Mouse (Mus musculus) intestine, postnatal 0 days (tissue): ENCODE results near the gene Rnf135. TPM values are rescaled to one million over a fixed set of nuclear protein-coding genes. Genes with fewer than 3 reads are reported as not detected.

Experiments
- ATAC-seq: fragments of 200-750 bp; cut with Nextera tagmentation; 2 replicates; pipeline ENCODE4 v1.8.0; 2017; ENCODE audit warnings: mild to moderate bottlenecking, moderate TSS enrichment, moderate library complexity
- H3K27ac ChIP-seq: fragments of 300-500 bp; sonication (generic); 2 replicates; pipeline ENCODE4 v1.5.1; 2014; ENCODE audit warnings: mild to moderate bottlenecking, low read depth, low read length, moderate library complexity
- H3K27me3 ChIP-seq: fragments of 300-500 bp; sonication (generic); replicated peaks from 2 replicates; pipeline ENCODE4 v1.6.1; 2014; ENCODE audit warnings: low read length, mixed read lengths; ENCODE audit not compliant: control insufficient read depth, insufficient read depth
- H3K36me3 ChIP-seq: fragments of 300-500 bp; sonication (generic); 2 replicates; pipeline ENCODE4 v1.6.1; 2014; ENCODE audit warnings: mild to moderate bottlenecking, moderate library complexity; ENCODE audit not compliant: control insufficient read depth, insufficient read depth
- H3K4me1 ChIP-seq: fragments of 300-500 bp; sonication (generic); replicated peaks from 2 replicates; pipeline ENCODE4 v1.6.1; 2014; ENCODE audit warnings: antibody characterized with exemption, low read length, mixed read lengths; ENCODE audit not compliant: control insufficient read depth, insufficient read depth
- H3K4me2 ChIP-seq: fragments of 300-500 bp; sonication (generic); replicated peaks from 2 replicates; pipeline ENCODE4 v1.6.1; 2014; ENCODE audit warnings: low read depth, mild to moderate bottlenecking, moderate library complexity
- H3K4me3 ChIP-seq: fragments of 300-500 bp; sonication (generic); 2 replicates; pipeline ENCODE4 v1.5.1; 2014; ENCODE audit warnings: low read depth, low read length
- H3K9ac ChIP-seq: fragments of 300-500 bp; sonication (generic); 2 replicates; pipeline ENCODE4 v1.6.1; 2014; ENCODE audit warnings: mild to moderate bottlenecking, low read depth, low read length
- H3K9me3 ChIP-seq: fragments of 300-500 bp; sonication (generic); 2 replicates; pipeline ENCODE4 v1.6.1; 2016; ENCODE audit warnings: mixed run types; ENCODE audit not compliant: control insufficient read depth
- CTCF ChIP-seq: sonication (generic); IDR thresholded peaks from 2 replicates; pipeline ENCODE4 v1.5.1; 2016; ENCODE audit warnings: low read depth, mild to moderate bottlenecking, control low read depth, antibody characterized with exemption, moderate library complexity
- WGBS: fragments of 180-500 bp; shearing (Covaris S2); extraction: QIAGEN DNeasy Blood & Tissue Kit; methylation state at CpG from one replicate; pipeline ENCODE4 v1.1.7; 2014; 5-methylcytosine and 5-hydroxymethylcytosine counted together
- polyA plus RNA-seq: library from polyadenylated mRNA; unstranded; fragments of >200 nt; fragmentation: Nextera tagmentation; extraction: Ambion mirVana; gene quantifications from 2 replicates; pipeline ENCODE4 v1.2.1, GENCODE M21; 2015

The Rnf135 gene
- polyA plus RNA-seq, 1 experiment from 2014 or later = 8.9 TPM

- Histone ChIP-seq H3K9me3 (no peaks in the 10 kb centered on the region), H3K27ac (no peak overlapping the region), H3K4me1 (no peaks in the 10 kb centered on the region), H3K27me3 (0 out of 2 replicates have a peak, but pooled peaks cover 2% of the 10 kb centered on the region), H3K4me3 (no peak overlapping the region), H3K9ac (no peak overlapping the region), H3K36me3 (no peaks in the 10 kb centered on the region), H3K4me2 (no peak overlapping the region)
- WGBS = 44% methylated on average over 5 of the region's 5 CpGs
- no peak for ATAC-seq
- no peak for TF ChIP-seq CTCF
Observed at GRCm38 (mm10) chr11:80150566-80150965, 33.1 kb upstream of the Rnf135 start.

GRCm38 (mm10) chr11:80151541-80151940 lies 32.1 kb upstream of the Rnf135 start:
- Histone ChIP-seq H3K36me3 (no peaks in the 10 kb centered on the region), H3K4me3 (no peak overlapping the region), H3K9ac (no peak overlapping the region), H3K27me3 (0 out of 2 replicates have a peak, but pooled peaks cover 2% of the 10 kb centered on the region), H3K4me2 (no peak overlapping the region), H3K9me3 (no peaks in the 10 kb centered on the region), H3K27ac (no peak overlapping the region), H3K4me1 (no peaks in the 10 kb centered on the region; the same call in 1 of the 2 replicates)
- ATAC-seq = no peak
- TF ChIP-seq CTCF = no peak
- 49% methylated on average over 2 of the region's 2 CpGs for WGBS

GRCm38 (mm10) chr11:80152376-80152775 lies 31.3 kb upstream of the Rnf135 start:
- 60% methylated on average over 8 of the region's 8 CpGs for WGBS
- TF ChIP-seq CTCF = no peak
- no peaks in the 10 kb centered on the region for H3K36me3 ChIP-seq
- no peak overlapping the region for H3K9ac ChIP-seq
- H3K4me3 ChIP-seq = no peak overlapping the region
- H3K27me3 ChIP-seq = 0 out of 2 replicates have a peak, but pooled peaks cover 2% of the 10 kb centered on the region
- no peak overlapping the region for H3K4me2 ChIP-seq
- H3K27ac ChIP-seq = no peak overlapping the region
- H3K4me1 ChIP-seq = no peaks in the 10 kb centered on the region; the same call in 1 of the 2 replicates
- H3K9me3 ChIP-seq = no peaks in the 10 kb centered on the region
- no peak for ATAC-seq

GRCm38 (mm10) chr11:80153857-80154495 lies 29.7 kb upstream of the Rnf135 start, which contains the start of gene Adap2:
Adap2 (plus strand) TSS chr11:80154105.
- H3K4me1 ChIP-seq = no peaks in the 10 kb centered on the region; the same call in 1 of the 2 replicates
- H3K36me3 ChIP-seq = no peaks in the 10 kb centered on the region
- H3K27me3 ChIP-seq = 0 out of 2 replicates have a peak, but pooled peaks cover 2% of the 10 kb centered on the region
- peak; percentile 91 for ATAC-seq
- H3K27ac ChIP-seq = peak within 1 kb of the TSS; percentile 64; the same call in 1 of the 2 replicates
- H3K4me2 ChIP-seq = peak within 1 kb of the TSS; percentile 91
- H3K9ac ChIP-seq = peak within 1 kb of the TSS; percentile 74
- TF ChIP-seq CTCF = peak; percentile 26; the same call in 1 of the 2 replicates
- WGBS = 1% methylated on average over 46 of the region's 47 CpGs
- H3K4me3 ChIP-seq = peak within 1 kb of the TSS; percentile 71
- no peaks in the 10 kb centered on the region for H3K9me3 ChIP-seq

- no peak for TF ChIP-seq CTCF
- peak overlapping the region; percentile 91 for H3K4me2 ChIP-seq
- 0 out of 2 replicates have a peak, but pooled peaks cover 2% of the 10 kb centered on the region for H3K27me3 ChIP-seq
- H3K9ac ChIP-seq = peak overlapping the region; percentile 74
- peak overlapping the region; percentile 64; the same call in 1 of the 2 replicates for H3K27ac ChIP-seq
- H3K4me3 ChIP-seq = peak overlapping the region; percentile 71
- H3K9me3 ChIP-seq = no peaks in the 10 kb centered on the region
- H3K36me3 ChIP-seq = no peaks in the 10 kb centered on the region; the same call in 1 of the 2 replicates
- no peaks in the 10 kb centered on the region; the same call in 1 of the 2 replicates for H3K4me1 ChIP-seq
- WGBS = 33% methylated on average over 25 of the region's 25 CpGs
- ATAC-seq = no peak; the same call in 1 of the 2 replicates
Observed at GRCm38 (mm10) chr11:80154501-80154900, 29.1 kb upstream of the Rnf135 start.

GRCm38 (mm10) chr11:80155541-80155940 lies 28.1 kb upstream of the Rnf135 start:
- Histone ChIP-seq H3K36me3 (no peaks in the 10 kb centered on the region; the same call in 1 of the 2 replicates), H3K9me3 (no peaks in the 10 kb centered on the region), H3K4me3 (no peak overlapping the region), H3K9ac (0 out of 2 replicates have a peak overlapping the region, but pooled peaks have one; percentile 11), H3K27ac (no peak overlapping the region), H3K4me1 (no peaks in the 10 kb centered on the region; the same call in 1 of the 2 replicates), H3K4me2 (peak overlapping the region; percentile 91), H3K27me3 (0 out of 2 replicates have a peak, but pooled peaks cover 2% of the 10 kb centered on the region)
- 84% methylated on average over 8 of the region's 8 CpGs for WGBS
- no peak for ATAC-seq
- no peak for TF ChIP-seq CTCF
